Mouse (Mus musculus) thymus, adult 2 months (tissue): ENCODE data around the gene Vipr1. TPM values are rescaled to one million over a fixed set of nuclear protein-coding genes. Genes with fewer than 3 reads are reported as not detected.

Experiments
- DNase-seq: peaks from one replicate; pipeline ENCODE4 v3.0.0; 2021
- H3K27ac ChIP-seq: fragments of 200-500 bp; 2 replicates; pipeline ENCODE4 v1.5.1; 2012; ENCODE audit warnings: low read length, control low read depth; ENCODE audit not compliant: control insufficient read depth, insufficient read depth
- H3K27me3 ChIP-seq: fragments of 200-500 bp; 2 replicates; pipeline ENCODE4 v1.6.1; 2012; ENCODE audit warnings: mild to moderate bottlenecking, low read length, moderate library complexity, mixed read lengths; ENCODE audit not compliant: control insufficient read depth, insufficient read depth
- H3K36me3 ChIP-seq: fragments of 200-500 bp; 2 replicates; pipeline ENCODE4 v1.6.1; 2012; ENCODE audit warnings: mild to moderate bottlenecking, low read length, moderate library complexity; ENCODE audit not compliant: control insufficient read depth, insufficient read depth
- H3K4me1 ChIP-seq: fragments of 200-500 bp; replicated peaks from 2 replicates; pipeline ENCODE4 v1.6.1; 2012; ENCODE audit warnings: low read length; ENCODE audit not compliant: control insufficient read depth, insufficient read depth
- H3K4me3 ChIP-seq: fragments of 200-500 bp; 2 replicates; pipeline ENCODE4 v1.5.1; 2012; ENCODE audit warnings: mild to moderate bottlenecking, low read length, control low read depth, moderate library complexity; ENCODE audit not compliant: control insufficient read depth, insufficient read depth
- CTCF ChIP-seq: fragments of 200-500 bp; IDR thresholded peaks from 2 replicates; pipeline ENCODE4 v1.5.1; 2012; ENCODE audit warnings: mild to moderate bottlenecking, control low read depth, low read length, moderate library complexity, borderline replicate concordance; ENCODE audit not compliant: control insufficient read depth, poor library complexity, insufficient read depth; ENCODE audit errors: extremely low read depth
- POLR2A ChIP-seq: fragments of 200-500 bp; IDR thresholded peaks from 2 replicates; pipeline ENCODE4 v1.6.1; 2012; ENCODE audit warnings: mild to moderate bottlenecking, low read length, control low read depth, moderate library complexity; ENCODE audit not compliant: control insufficient read depth, poor library complexity, insufficient read depth; ENCODE audit errors: extremely low read depth
- whole genome bisulfite sequencing: fragments of 180-500 bp; shearing (Covaris S2); methylation state at CpG from one replicate; pipeline ENCODE4 v1.1.7; 2018; 5-methylcytosine and 5-hydroxymethylcytosine counted together
- polyA plus RNA-seq: library from polyadenylated mRNA; depleted of rRNA; stranded (reverse); fragments of >200 nt; gene quantifications from 2 replicates; pipeline ENCODE4 v1.2.3, GENCODE M21; 2012

Gene Vipr1
- polyA plus RNA-seq, 1 experiment = 7.0 TPM

GRCm38 (mm10) chr9:121673716-121674115 is 31.2 kb downstream of the Vipr1 start:
- Histone ChIP-seq H3K4me1 (peaks cover 86% of the 10 kb centered on the region), H3K27me3 (no peaks in the 10 kb centered on the region), H3K27ac (no peak overlapping the region), H3K36me3 (no peaks in the 10 kb centered on the region), H3K4me3 (no peak overlapping the region)
- no peak for TF ChIP-seq POLR2A
- no peak for TF ChIP-seq CTCF
- over 99% methylated on average over 5 of the region's 5 CpGs for WGBS
- no peak for DNase-seq

DNA sequence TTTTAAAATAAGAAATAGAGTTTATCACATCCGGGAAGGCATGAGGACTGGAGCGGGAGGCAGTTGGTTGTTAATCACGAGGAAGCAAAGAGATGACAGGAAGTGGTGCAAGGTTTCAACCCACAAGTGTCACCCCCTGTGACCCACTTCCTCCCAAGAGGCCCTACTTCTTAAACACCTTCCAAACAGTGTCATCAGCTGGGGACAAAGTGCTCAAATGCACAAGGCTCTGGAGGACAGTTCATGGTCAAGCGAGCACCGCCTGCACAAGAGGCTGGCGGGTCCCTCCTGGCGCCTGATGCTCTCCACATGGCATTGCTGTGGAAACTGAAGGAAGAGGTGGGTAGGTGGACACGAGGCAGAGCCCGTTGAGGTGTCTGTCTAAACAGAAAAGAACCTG is 32.5 kb downstream of the Vipr1 start:
- Histone ChIP-seq H3K4me3 (peak overlapping the region; percentile 62), H3K36me3 (no peaks in the 10 kb centered on the region), H3K27me3 (no peaks in the 10 kb centered on the region), H3K4me1 (peaks cover 83% of the 10 kb centered on the region), H3K27ac (peak overlapping the region; percentile 96)
- peak; percentile 81 for DNase-seq
- WGBS = 8% methylated on average over 9 of the region's 9 CpGs
- TF ChIP-seq CTCF (no peak), POLR2A (peak; percentile 63; the same call in 1 of the 2 replicates)

- H3K4me1 ChIP-seq = peaks cover 81% of the 10 kb centered on the region
Observed at GRCm38 (mm10) chr9:121675556-121675955, 33.0 kb downstream of the Vipr1 start.

GRCm38 (mm10) chr9:121677069-121677468 is 34.6 kb downstream of the Vipr1 start:
- no peaks in the 10 kb centered on the region for H3K27me3 ChIP-seq
- no peaks in the 10 kb centered on the region for H3K36me3 ChIP-seq
- peak overlapping the region; percentile 60 for H3K27ac ChIP-seq
- no peak for TF ChIP-seq POLR2A
- TF ChIP-seq CTCF = no peak
- H3K4me3 ChIP-seq = no peak overlapping the region
- DNase-seq = no peak
- peaks cover 79% of the 10 kb centered on the region for H3K4me1 ChIP-seq
- 21% methylated on average over 4 of the region's 4 CpGs for WGBS

More at GRCm38 (mm10) chr9:121675556-121675955, 33.0 kb downstream of the Vipr1 start:
- WGBS = 57% methylated on average over 2 of the region's 2 CpGs
- Histone ChIP-seq H3K27ac (peak overlapping the region; percentile 96), H3K27me3 (no peaks in the 10 kb centered on the region), H3K4me3 (peak overlapping the region; percentile 62), H3K36me3 (no peaks in the 10 kb centered on the region)
- no peak for TF ChIP-seq CTCF
- no peak for TF ChIP-seq POLR2A
- DNase-seq = no peak

DNA sequence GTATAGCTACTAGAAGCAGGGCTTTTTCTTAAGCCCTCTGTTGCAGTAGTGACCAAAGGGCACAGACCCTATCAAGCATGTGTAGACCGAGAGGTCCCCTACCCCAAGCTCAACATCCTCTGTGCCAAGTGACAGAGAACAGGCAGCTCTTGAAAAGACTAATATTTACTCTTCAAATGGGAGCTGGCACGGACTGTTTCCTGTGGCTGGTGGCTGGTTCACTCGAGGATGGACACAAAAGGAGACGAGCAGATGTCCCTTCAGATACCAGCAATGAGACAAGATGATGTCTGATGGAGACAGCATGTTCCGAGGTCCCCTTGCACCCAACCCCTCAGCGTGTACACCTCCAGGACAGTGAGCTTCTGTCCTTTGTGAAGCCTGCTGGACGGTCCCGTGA is 35.0 kb downstream of the Vipr1 start:
- H3K27me3 ChIP-seq = no peaks in the 10 kb centered on the region
- WGBS = 55% methylated on average over 8 of the region's 8 CpGs
- H3K36me3 ChIP-seq = no peaks in the 10 kb centered on the region
- H3K4me3 ChIP-seq = no peak overlapping the region
- peaks cover 80% of the 10 kb centered on the region for H3K4me1 ChIP-seq
- DNase-seq = no peak
- TF ChIP-seq CTCF (no peak), POLR2A (no peak)
- peak overlapping the region; percentile 20; the same call in 1 of the 2 replicates for H3K27ac ChIP-seq

DNA sequence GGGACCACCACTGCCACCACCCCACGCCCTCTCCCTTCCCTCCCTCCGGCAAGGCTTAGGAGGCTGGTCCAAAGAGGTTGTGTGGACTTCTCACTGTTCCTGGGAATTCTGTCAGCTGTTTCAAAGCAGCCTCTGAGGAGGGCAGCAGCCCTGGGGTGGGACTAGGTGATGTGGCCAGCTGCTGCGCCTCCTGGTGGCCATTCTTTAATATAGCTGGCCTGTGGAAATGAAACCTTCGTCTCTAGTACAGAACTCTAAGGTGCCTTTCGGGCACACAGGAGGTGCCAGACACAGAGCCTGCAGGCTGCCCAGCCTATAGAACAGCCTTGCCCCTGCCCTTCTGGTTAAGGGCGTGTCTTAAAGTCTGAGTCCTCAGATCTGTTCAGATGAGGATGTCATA is 37.0 kb downstream of the Vipr1 start:
- Histone ChIP-seq H3K36me3 (no peaks in the 10 kb centered on the region), H3K4me3 (no peak overlapping the region), H3K27ac (no peak overlapping the region), H3K27me3 (no peaks in the 10 kb centered on the region), H3K4me1 (peaks cover 69% of the 10 kb centered on the region)
- 38% methylated on average over 6 of the region's 6 CpGs for WGBS
- no peak for TF ChIP-seq POLR2A
- peak; percentile 91 for TF ChIP-seq CTCF
- DNase-seq = no peak

GRCm38 (mm10) chr9:121681191-121681590 is 38.7 kb downstream of the Vipr1 start:
- WGBS = 42% methylated on average over 8 of the region's 8 CpGs
- Histone ChIP-seq H3K36me3 (no peaks in the 10 kb centered on the region; the same call in 1 of the 2 replicates), H3K27ac (peak overlapping the region; percentile 73), H3K4me3 (no peak overlapping the region), H3K27me3 (no peaks in the 10 kb centered on the region), H3K4me1 (peaks cover 68% of the 10 kb centered on the region)
- TF ChIP-seq CTCF (no peak), POLR2A (no peak)
- DNase-seq = peak; percentile 14
